Mouse (Mus musculus): Measurements from ENCODE around the gene Rras2. TPM values are rescaled to one million over a fixed set of nuclear protein-coding genes. Genes with fewer than 3 reads are reported as not detected.
A peak's percentile ranks its signal among the peaks of the same experiment; 100 is the strongest.

The Rras2 gene
- polyA plus RNA-seq, 2 experiments, result 21.6 to 25.4 TPM

DNA sequence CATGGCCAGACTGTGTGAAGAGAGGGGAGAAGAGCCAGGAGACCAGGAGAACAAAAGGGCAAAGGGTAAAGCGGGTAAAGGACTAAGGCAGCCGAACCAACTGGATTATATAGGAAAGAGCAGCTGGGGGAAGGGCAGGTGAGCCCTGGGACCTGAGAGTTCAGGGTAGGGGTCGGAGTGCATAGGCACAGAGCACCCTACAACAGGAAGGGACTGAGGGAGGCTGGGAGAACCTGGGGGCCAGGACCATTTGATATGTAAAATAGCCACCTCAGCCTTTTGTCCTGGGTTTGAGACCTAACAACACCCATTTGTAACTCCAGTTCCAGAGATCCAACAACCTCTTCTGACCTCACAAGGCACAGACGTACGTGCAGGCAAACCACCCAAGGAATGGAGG, 16.4 kb upstream of the Rras2 start:
- ATAC-seq (ENCODE audit: low FRiP score, low read depth) (no peak), DNase-seq (ENCODE audit: low spot score) (no peak)
- Histone ChIP-seq H3K27me3 (ENCODE audit: control insufficient read depth, insufficient read depth, low read length) (no peaks in the 10 kb centered on the region), H3K4me3 (replicated peaks; ENCODE audit: low read length) (no peak overlapping the region), H3K36me3 (ENCODE audit: control insufficient read depth, insufficient read depth, low read length) (no peaks in the 10 kb centered on the region), H3K27ac (replicated peaks; ENCODE audit: low read depth, low read length) (no peak overlapping the region), H3K9ac (ENCODE audit: low read depth, low read length, severe bottlenecking) (no peak overlapping the region), H3K4me2 (replicated peaks; ENCODE audit: low read depth, low read length, severe bottlenecking) (no peak overlapping the region), H3K9me3 (ENCODE audit: control insufficient read depth, low read length) (no peaks in the 10 kb centered on the region), H3K4me1 (ENCODE audit: control insufficient read depth, insufficient read depth, low read length) (no peaks in the 10 kb centered on the region)
- no peak for TF ChIP-seq POLR2A (IDR thresholded peaks at IDR 0.05; ENCODE audit: borderline replicate concordance, extremely low read depth, insufficient read depth, insufficient read length)
- 24% methylated on average over 5 of the region's 5 CpGs for WGBS

DNA sequence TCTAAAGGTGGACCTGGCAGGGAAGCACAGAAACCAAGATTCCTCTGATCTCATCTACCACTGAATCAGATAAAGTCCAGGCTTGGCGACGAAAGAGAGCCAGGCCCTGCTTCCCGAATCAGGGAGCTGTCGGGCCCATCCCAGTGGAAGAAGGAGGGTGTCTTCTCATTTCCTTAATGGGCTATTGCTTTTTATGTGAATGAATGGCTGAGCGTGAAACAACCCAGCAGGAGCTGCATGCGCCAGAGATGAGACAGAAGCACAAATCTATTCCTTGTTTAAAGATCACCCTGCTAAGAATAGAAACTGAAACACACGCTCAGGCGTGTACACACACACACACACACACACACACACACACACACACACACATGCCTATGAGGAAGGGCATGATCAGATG, 14.7 kb upstream of the Rras2 start:
- Histone ChIP-seq H3K9me3 (ENCODE audit: control insufficient read depth, low read length) (no peaks in the 10 kb centered on the region), H3K36me3 (ENCODE audit: control insufficient read depth, insufficient read depth, low read length) (no peaks in the 10 kb centered on the region), H3K27me3 (ENCODE audit: control insufficient read depth, insufficient read depth, low read length) (no peaks in the 10 kb centered on the region), H3K4me3 (replicated peaks; ENCODE audit: low read length) (no peak overlapping the region), H3K27ac (replicated peaks; ENCODE audit: low read depth, low read length) (no peak overlapping the region), H3K4me1 (ENCODE audit: control insufficient read depth, insufficient read depth, low read length) (no peaks in the 10 kb centered on the region), H3K4me2 (replicated peaks; ENCODE audit: low read depth, low read length, severe bottlenecking) (no peak overlapping the region), H3K9ac (ENCODE audit: low read depth, low read length, severe bottlenecking) (no peak overlapping the region)
- WGBS, result 55% methylated on average over 8 of the region's 8 CpGs
- ATAC-seq (ENCODE audit: low FRiP score, low read depth) (no peak), DNase-seq (ENCODE audit: low spot score) (no peak)
- TF ChIP-seq POLR2A (IDR thresholded peaks at IDR 0.05; ENCODE audit: borderline replicate concordance, extremely low read depth, insufficient read depth, insufficient read length), result no peak

DNA sequence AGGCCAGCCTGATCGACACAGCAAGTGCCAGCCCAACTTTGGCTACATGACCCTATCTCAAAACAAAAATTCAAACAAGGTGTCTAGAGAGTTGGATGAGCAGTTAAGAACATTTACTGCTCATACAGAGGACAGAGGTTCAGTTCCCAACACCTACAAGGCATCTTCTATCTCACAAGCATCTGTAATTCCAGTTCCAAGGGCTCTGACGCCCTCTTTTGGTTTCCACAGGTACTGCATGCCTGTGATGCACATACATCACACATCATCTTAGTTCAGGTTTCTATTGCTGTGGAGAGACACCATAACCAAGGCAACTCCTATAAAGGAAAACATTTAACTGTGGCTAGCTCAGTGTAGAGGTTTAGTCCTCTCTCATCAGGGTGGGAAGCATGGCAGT, 11.7 kb upstream of the Rras2 start:
- TF ChIP-seq POLR2A (IDR thresholded peaks at IDR 0.05; ENCODE audit: borderline replicate concordance, extremely low read depth, insufficient read depth, insufficient read length), result no peak
- Histone ChIP-seq H3K4me1 (ENCODE audit: control insufficient read depth, insufficient read depth, low read length) (no peaks in the 10 kb centered on the region), H3K36me3 (ENCODE audit: control insufficient read depth, insufficient read depth, low read length) (no peaks in the 10 kb centered on the region), H3K9me3 (ENCODE audit: control insufficient read depth, low read length) (no peaks in the 10 kb centered on the region), H3K27ac (replicated peaks; ENCODE audit: low read depth, low read length) (no peak overlapping the region), H3K9ac (ENCODE audit: low read depth, low read length, severe bottlenecking) (no peak overlapping the region), H3K4me2 (replicated peaks; ENCODE audit: low read depth, low read length, severe bottlenecking) (no peak overlapping the region), H3K27me3 (ENCODE audit: control insufficient read depth, insufficient read depth, low read length) (no peaks in the 10 kb centered on the region), H3K4me3 (replicated peaks; ENCODE audit: low read length) (no peak overlapping the region)
- ATAC-seq (ENCODE audit: low FRiP score, low read depth) (no peak), DNase-seq (ENCODE audit: low spot score) (no peak)
- 59% methylated on average over 2 of the region's 2 CpGs for WGBS

DNA sequence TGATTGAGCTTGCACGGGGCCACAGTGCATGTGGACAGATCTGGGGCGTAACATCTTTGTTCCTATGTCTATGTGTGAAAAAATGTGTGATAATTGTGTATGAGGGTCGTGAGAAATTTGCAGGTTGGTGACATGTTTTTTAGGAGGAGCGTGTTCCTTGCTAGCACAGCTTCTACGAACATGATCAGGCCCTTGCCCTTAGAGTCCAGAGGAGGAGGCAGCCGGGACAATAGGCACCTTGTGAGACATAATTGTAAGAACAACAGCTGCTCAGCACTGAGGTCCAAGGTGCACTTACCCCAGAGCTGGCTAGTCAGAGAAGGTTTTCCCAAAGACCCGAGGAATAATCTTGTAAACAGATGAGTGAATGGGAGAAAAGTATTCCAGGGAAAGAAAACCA, 599 bp upstream of the Rras2 start:
- H3K27me3 ChIP-seq (ENCODE audit: control insufficient read depth, insufficient read depth, low read length), result no peaks in the 10 kb centered on the region
- H3K9me3 ChIP-seq (ENCODE audit: control insufficient read depth, low read length), result no peaks in the 10 kb centered on the region
- H3K36me3 ChIP-seq (ENCODE audit: control insufficient read depth, insufficient read depth, low read length), result no peaks in the 10 kb centered on the region
- no peak for DNase-seq (ENCODE audit: low spot score)
- no peak for ATAC-seq (ENCODE audit: low FRiP score, low read depth)
- H3K4me1 ChIP-seq (ENCODE audit: control insufficient read depth, insufficient read depth, low read length), result peaks cover 11% of the 10 kb centered on the region
- peak overlapping the region; percentile 82 for H3K4me2 ChIP-seq (replicated peaks; ENCODE audit: low read depth, low read length, severe bottlenecking)
- H3K4me3 ChIP-seq (replicated peaks; ENCODE audit: low read length), result no peak overlapping the region
- TF ChIP-seq POLR2A (IDR thresholded peaks at IDR 0.05; ENCODE audit: borderline replicate concordance, extremely low read depth, insufficient read depth, insufficient read length), result no peak
- no peak overlapping the region for H3K9ac ChIP-seq (ENCODE audit: low read depth, low read length, severe bottlenecking)
- WGBS, result 43% methylated on average over 7 of the region's 7 CpGs
- no peak overlapping the region for H3K27ac ChIP-seq (replicated peaks; ENCODE audit: low read depth, low read length)

DNA sequence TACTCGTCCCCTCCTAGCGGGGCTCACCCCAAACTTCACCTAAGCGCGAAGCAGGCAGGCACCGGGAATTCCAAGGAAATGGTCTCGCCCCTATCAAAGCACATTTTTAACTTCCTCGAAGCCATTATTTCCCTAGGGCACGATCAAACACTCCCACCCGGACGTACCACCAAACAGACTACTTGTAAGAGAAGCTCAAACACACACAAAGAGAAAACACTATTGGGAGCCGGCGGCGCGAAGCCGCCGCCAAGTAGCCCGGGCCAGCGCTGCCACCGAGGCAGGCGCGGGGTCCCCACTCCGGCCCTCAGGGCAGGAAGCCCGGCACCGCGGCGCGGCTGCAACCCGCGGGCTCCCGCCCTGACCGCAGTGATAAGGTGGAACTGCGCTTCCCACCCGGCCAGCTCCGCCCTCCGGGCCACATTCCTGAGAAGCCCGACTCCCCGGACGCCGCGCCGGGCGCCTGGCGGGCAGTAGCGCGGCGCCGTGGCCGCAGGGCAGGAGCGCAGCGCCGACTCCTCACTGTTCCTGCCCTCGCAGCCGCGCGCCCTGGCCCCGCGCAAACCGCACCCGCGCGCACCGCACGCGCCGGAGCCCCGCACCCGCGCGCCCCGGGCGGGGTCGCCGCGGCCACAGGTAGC, 750 bp downstream of the Rras2 start:
- H3K9me3 ChIP-seq (ENCODE audit: control insufficient read depth, low read length), result no peaks in the 10 kb centered on the region
- peaks cover 11% of the 10 kb centered on the region for H3K4me1 ChIP-seq (ENCODE audit: control insufficient read depth, insufficient read depth, low read length)
- ATAC-seq (ENCODE audit: low FRiP score, low read depth) (peak; percentile 75), DNase-seq (ENCODE audit: low spot score) (peak; percentile 28)
- WGBS, result under 1% methylated on average over 34 of the region's 74 CpGs
- peak overlapping the region; percentile 78 for H3K4me3 ChIP-seq (replicated peaks; ENCODE audit: low read length)
- no peaks in the 10 kb centered on the region for H3K36me3 ChIP-seq (ENCODE audit: control insufficient read depth, insufficient read depth, low read length)
- H3K4me2 ChIP-seq (replicated peaks; ENCODE audit: low read depth, low read length, severe bottlenecking), result peak overlapping the region; percentile 82
- peak overlapping the region; percentile 73 for H3K27ac ChIP-seq (replicated peaks; ENCODE audit: low read depth, low read length)
- no peaks in the 10 kb centered on the region for H3K27me3 ChIP-seq (ENCODE audit: control insufficient read depth, insufficient read depth, low read length)
- H3K9ac ChIP-seq (ENCODE audit: low read depth, low read length, severe bottlenecking), result peak overlapping the region; percentile 79
- no peak for TF ChIP-seq POLR2A (IDR thresholded peaks at IDR 0.05; ENCODE audit: borderline replicate concordance, extremely low read depth, insufficient read depth, insufficient read length)

Data from limb, embryonic 14.5 days (tissue).